24 mouse cellular contexts compared by ENCODE assay signal in the genomic region with DNA sequence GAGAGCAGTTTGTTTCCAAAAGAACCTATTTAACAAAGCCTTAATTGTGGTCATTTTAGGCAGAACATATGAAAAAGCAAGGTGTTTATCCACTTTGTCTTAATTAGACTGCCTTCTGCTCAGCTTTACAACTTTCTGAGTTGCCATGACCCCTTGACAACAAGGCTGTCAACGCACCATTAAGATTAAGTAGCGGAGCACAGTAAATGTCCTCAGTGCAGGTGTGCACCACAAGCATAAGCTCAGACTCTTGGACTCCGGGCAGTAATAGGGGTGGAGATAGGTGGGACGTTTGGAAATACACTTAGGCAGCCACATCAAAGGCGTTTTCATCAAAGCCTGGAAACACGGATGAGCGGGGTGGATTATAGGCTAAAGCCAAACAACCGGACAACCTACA.
DNase-seq lines count a peak whose midpoint lies in the region; ATAC-seq lines count a peak whose summit lies in the region.
"Had no signal": no experiment of that assay in that cellular context is flagged by ENCODE, and none has a peak within 500 bp of the region (broad histone marks: within the 10 kb centered on the region; RNA-seq: fewer than 3 reads in every experiment).

No protein-coding gene starts in this region.

- ATAC-seq in kidney, embryonic 14.5 days (ENCODE audit: low FRiP score, low TSS enrichment) = 0 out of 2 replicates have a peak, but pooled peaks have one; percentile 43
- ATAC-seq in hindbrain, embryonic 12.5 days (ENCODE audit: low FRiP score) = no peak
- no peak for ATAC-seq in forebrain, embryonic 13.5 days
- ATAC-seq: forebrain, embryonic 15.5 days; hindbrain, embryonic 16.5 days; Patski had no signal

- no peaks in the 10 kb centered on the region for H3K9me3 ChIP-seq in kidney, embryonic 14.5 days (ENCODE audit: control insufficient read depth, low read length)
- no peaks in the 10 kb centered on the region for H3K9me3 ChIP-seq in limb, embryonic 10.5 days (replicated peaks)
- no peaks in the 10 kb centered on the region for H3K9me3 ChIP-seq in hindbrain, embryonic 12.5 days (replicated peaks)
- H3K9me3 ChIP-seq in forebrain, embryonic 13.5 days (replicated peaks) = no peaks in the 10 kb centered on the region
- H3K9me3 ChIP-seq: embryonic facial prominence, embryonic 12.5 days; embryonic facial prominence, embryonic 15.5 days; forebrain, embryonic 15.5 days; hindbrain, embryonic 13.5 days had no signal

- no peak overlapping the region for H3K27ac ChIP-seq in kidney, embryonic 14.5 days (ENCODE audit: low read depth, low read length)
- no peak overlapping the region for H3K27ac ChIP-seq in limb, embryonic 10.5 days
- no peak overlapping the region for H3K27ac ChIP-seq in hindbrain, embryonic 12.5 days
- H3K27ac ChIP-seq in forebrain, embryonic 13.5 days = no peak overlapping the region
- H3K27ac ChIP-seq: embryonic facial prominence, embryonic 12.5 days; embryonic facial prominence, embryonic 15.5 days; forebrain, embryonic 15.5 days; gastrocnemius, adult 2 months; hindbrain, embryonic 13.5 days had no signal

- no peak for DNase-seq in kidney, postnatal 14 days
- peak; percentile 74 for DNase-seq in forelimb bud, embryonic 11.5 days (ENCODE audit: low read depth, low spot score)
- DNase-seq in limb, embryonic 10.5 days (ENCODE audit: low spot score) = peak; percentile 37
- DNase-seq in mesoderm, embryonic 11.5 days (ENCODE audit: low read depth, low spot score) = peak; percentile 10
- DNase-seq: adrenal gland, postnatal 10 days; adrenal gland, postnatal 36 days; B cell, adult 2 months; cerebellum, adult 18-20 months; cerebellum, adult 9-10 months; gastrocnemius, adult 2 months; gastrocnemius, postnatal 14 days; heart, adult 11 months had no signal

- H3K4me3 ChIP-seq in kidney, embryonic 14.5 days (ENCODE audit: low read length) = no peak overlapping the region
- H3K4me3 ChIP-seq in limb, embryonic 10.5 days = no peak overlapping the region
- H3K4me3 ChIP-seq in hindbrain, embryonic 12.5 days = no peak overlapping the region
- no peak overlapping the region for H3K4me3 ChIP-seq in forebrain, embryonic 13.5 days
- H3K4me3 ChIP-seq: embryonic facial prominence, embryonic 12.5 days; embryonic facial prominence, embryonic 15.5 days; forebrain, embryonic 15.5 days; gastrocnemius, adult 2 months; hindbrain, embryonic 13.5 days had no signal

- H3K27me3 ChIP-seq in kidney, embryonic 14.5 days (ENCODE audit: control insufficient read depth, insufficient read depth, low read length) = no peaks in the 10 kb centered on the region
- H3K27me3 ChIP-seq in limb, embryonic 10.5 days (ENCODE audit: low read depth, poor library complexity, severe bottlenecking) = 0 out of 2 replicates have a peak, but pooled peaks cover 5% of the 10 kb centered on the region
- H3K27me3 ChIP-seq in hindbrain, embryonic 12.5 days = no peaks in the 10 kb centered on the region
- no peaks in the 10 kb centered on the region for H3K27me3 ChIP-seq in forebrain, embryonic 13.5 days
- H3K27me3 ChIP-seq: CH12.LX; embryonic facial prominence, embryonic 12.5 days; embryonic facial prominence, embryonic 15.5 days; forebrain, embryonic 15.5 days; hindbrain, embryonic 13.5 days; Patski had no signal

- no peak overlapping the region for H3K4me2 ChIP-seq in kidney, embryonic 14.5 days (replicated peaks; ENCODE audit: low read depth, low read length)
- H3K4me2 ChIP-seq in hindbrain, embryonic 12.5 days (replicated peaks) = no peak overlapping the region
- no peak overlapping the region for H3K4me2 ChIP-seq in forebrain, embryonic 13.5 days
- H3K4me2 ChIP-seq: embryonic facial prominence, embryonic 12.5 days; embryonic facial prominence, embryonic 15.5 days; forebrain, embryonic 15.5 days; heart, embryonic 11.5 days; hindbrain, embryonic 13.5 days had no signal

- no peaks in the 10 kb centered on the region for H3K36me3 ChIP-seq in kidney, embryonic 14.5 days (ENCODE audit: control insufficient read depth, insufficient read depth, low read length)
- H3K36me3 ChIP-seq in limb, embryonic 10.5 days = no peaks in the 10 kb centered on the region
- H3K36me3 ChIP-seq in hindbrain, embryonic 12.5 days = no peaks in the 10 kb centered on the region
- H3K36me3 ChIP-seq in forebrain, embryonic 13.5 days (ENCODE audit: poor library complexity, severe bottlenecking) = no peaks in the 10 kb centered on the region
- H3K36me3 ChIP-seq: embryonic facial prominence, embryonic 12.5 days; embryonic facial prominence, embryonic 15.5 days; forebrain, embryonic 15.5 days; G1E; hindbrain, embryonic 13.5 days had no signal

- WGBS in kidney, embryonic 14.5 days = 43% methylated on average over 8 of the region's 8 CpGs
- 46% methylated on average over 8 of the region's 8 CpGs for WGBS in limb, embryonic 10.5 days
- WGBS in hindbrain, embryonic 12.5 days = 93% methylated on average over 8 of the region's 8 CpGs
- WGBS in forebrain, embryonic 13.5 days = 84% methylated on average over 8 of the region's 8 CpGs

- no peak overlapping the region for H3K9ac ChIP-seq in kidney, embryonic 14.5 days (ENCODE audit: low read depth, low read length)
- no peak overlapping the region for H3K9ac ChIP-seq in hindbrain, embryonic 12.5 days
- no peak overlapping the region for H3K9ac ChIP-seq in forebrain, embryonic 13.5 days
- H3K9ac ChIP-seq: embryonic facial prominence, embryonic 12.5 days; embryonic facial prominence, embryonic 15.5 days; forebrain, embryonic 15.5 days; hindbrain, embryonic 13.5 days had no signal

- peaks cover 4% of the 10 kb centered on the region; the same call in 1 of the 2 replicates for H3K4me1 ChIP-seq in kidney, embryonic 14.5 days (ENCODE audit: control insufficient read depth, insufficient read depth, low read length)
- peaks cover 6% of the 10 kb centered on the region for H3K4me1 ChIP-seq in limb, embryonic 10.5 days
- H3K4me1 ChIP-seq in hindbrain, embryonic 12.5 days = no peaks in the 10 kb centered on the region
- H3K4me1 ChIP-seq in forebrain, embryonic 13.5 days = no peaks in the 10 kb centered on the region
- H3K4me1 ChIP-seq: embryonic facial prominence, embryonic 12.5 days; embryonic facial prominence, embryonic 15.5 days; forebrain, embryonic 15.5 days; hindbrain, embryonic 13.5 days had no signal
